Mouse (Mus musculus) urinary bladder, adult 2 months (tissue): ENCODE measurements around the gene Gpr31b. TPM values are rescaled to one million over a fixed set of nuclear protein-coding genes. Genes with fewer than 3 reads are reported as not detected.
"Not testable (repeated sequence)": the region's sequence is repeated elsewhere in the genome, so short reads cannot be mapped to it uniquely, and the experiment has no call there.

Experiments
- DNase-seq: peaks from one replicate; pipeline ENCODE4 v3.0.0; 2022; ENCODE audit warnings: low spot score
- polyA plus RNA-seq: library from polyadenylated mRNA; depleted of rRNA; stranded (reverse); fragments of >200 nt; gene quantifications from 2 replicates; pipeline ENCODE4 v1.2.3, GENCODE M21; 2012; rRNA removed

Gene Gpr31b
- not detected in 2 replicates for polyA plus RNA-seq

GRCm38 (mm10) chr17:13052124-13052813 is at the start of gene Gpr31b:
Gene Gpr31b (minus strand): TSS chr17:13052296.
- not testable (repeated sequence) for DNase-seq

- not testable (repeated sequence) for DNase-seq
Measured at GRCm38 (mm10) chr17:13092960-13093359, 40.9 kb upstream of the Gpr31b start.

- DNase-seq: not testable (repeated sequence)
Measured at GRCm38 (mm10) chr17:13092100-13092764, 40.1 kb upstream of the Gpr31b start.

GRCm38 (mm10) chr17:13091510-13091909 is 39.4 kb upstream of the Gpr31b start:
- not testable (repeated sequence) for DNase-seq

- not testable (repeated sequence) for DNase-seq
Measured at GRCm38 (mm10) chr17:13069227-13069626, 17.1 kb upstream of the Gpr31b start.

GRCm38 (mm10) chr17:13067864-13068385 is 15.8 kb upstream of the Gpr31b start:
- not testable (repeated sequence) for DNase-seq

GRCm38 (mm10) chr17:13062882-13063281 is 10.8 kb upstream of the Gpr31b start:
- DNase-seq: not testable (repeated sequence)

- DNase-seq: not testable (repeated sequence)
Measured at GRCm38 (mm10) chr17:13060804-13061203, 8.7 kb upstream of the Gpr31b start, which contains the start of gene Tcp10b. Gene Tcp10b (plus strand): TSS chr17:13061104.

GRCm38 (mm10) chr17:13043846-13044673 is 8.0 kb downstream of the Gpr31b start:
- DNase-seq: not testable (repeated sequence)

- not testable (repeated sequence) for DNase-seq
Measured at GRCm38 (mm10) chr17:13036627-13037192, 15.4 kb downstream of the Gpr31b start.

GRCm38 (mm10) chr17:13013316-13013715 is 38.8 kb downstream of the Gpr31b start:
- no peak for DNase-seq

GRCm38 (mm10) chr17:13009887-13010286 is 42.2 kb downstream of the Gpr31b start:
- no peak for DNase-seq

- no peak for DNase-seq
Measured at GRCm38 (mm10) chr17:13008528-13008927, 43.6 kb downstream of the Gpr31b start.

- peak; percentile 97 for DNase-seq
Measured at GRCm38 (mm10) chr17:13007730-13008425, 44.2 kb downstream of the Gpr31b start.

GRCm38 (mm10) chr17:13006984-13007383 is 45.1 kb downstream of the Gpr31b start:
- no peak for DNase-seq

- DNase-seq: not testable (repeated sequence)
Measured at GRCm38 (mm10) chr17:13006546-13006945, 45.5 kb downstream of the Gpr31b start, which contains the start of gene Sod2. Gene Sod2 (plus strand): TSS chr17:13006846.

- not testable (repeated sequence) for DNase-seq
Measured at GRCm38 (mm10) chr17:13004436-13004835, 47.7 kb downstream of the Gpr31b start.

GRCm38 (mm10) chr17:13002243-13002642 is 49.9 kb downstream of the Gpr31b start:
- DNase-seq: not testable (repeated sequence)
